Mouse (Mus musculus) liver, adult 2 months (tissue): ENCODE results near the gene Tet3.

ENCODE experiments used
- CTCF ChIP-seq: fragments of 200-500 bp; IDR thresholded peaks from 2 replicates; pipeline ENCODE4 v1.5.1; 2011; ENCODE audit warnings: low read depth, low read length, control low read depth
- POLR2A ChIP-seq: fragments of 200-500 bp; IDR thresholded peaks from 2 replicates; pipeline ENCODE4 v1.6.1; 2011; ENCODE audit warnings: low read length, control low read depth; ENCODE audit not compliant: insufficient read depth; ENCODE audit errors: extremely low read depth

- TF ChIP-seq POLR2A (no peak), CTCF (no peak)
Observed at GRCm38 (mm10) chr6:83342957-83343356, 115.9 kb downstream of the Tet3 start.
